Comparison of ENCODE assay signal across 18 mouse cellular contexts in genomic region chr6:103859787-103860186, GRCm38 (mm10).
"Had no signal": no experiment of that assay in that cellular context is flagged by ENCODE, and none has a peak within 500 bp of the region (broad histone marks: within the 10 kb centered on the region; RNA-seq: fewer than 3 reads in every experiment).

No protein-coding gene starts in this region.

- H3K4me1 ChIP-seq: lung, embryonic 15.5 days; midbrain, embryonic 10.5 days; midbrain, embryonic 12.5 days; neural tube, embryonic 13.5 days; neural tube, embryonic 15.5 days had no signal

- ATAC-seq: midbrain, embryonic 16.5 days had no signal

- H3K9ac ChIP-seq: lung, embryonic 15.5 days; midbrain, embryonic 12.5 days; neural tube, embryonic 13.5 days; neural tube, embryonic 15.5 days had no signal

- H3K9me3 ChIP-seq: lung, embryonic 15.5 days; midbrain, embryonic 10.5 days; midbrain, embryonic 12.5 days; neural tube, embryonic 13.5 days; neural tube, embryonic 15.5 days had no signal

- H3K27me3 ChIP-seq: lung, embryonic 15.5 days; midbrain, embryonic 12.5 days; neural tube, embryonic 13.5 days; neural tube, embryonic 15.5 days had no signal

- H3K4me2 ChIP-seq: lung, embryonic 15.5 days; midbrain, embryonic 12.5 days; neural tube, embryonic 13.5 days; neural tube, embryonic 15.5 days had no signal

- H3K36me3 ChIP-seq: lung, embryonic 15.5 days; midbrain, embryonic 10.5 days; midbrain, embryonic 12.5 days; neural tube, embryonic 13.5 days; neural tube, embryonic 15.5 days had no signal

- DNase-seq: lung, postnatal 10 days; lung, postnatal 4 days; midbrain, embryonic 14.5 days; retina, postnatal 1 day; right cerebral cortex, adult 18-20 months; right cerebral cortex, postnatal 25 days; right cerebral cortex, postnatal 4 days; spleen, adult 18-20 months; thymus, adult 18-20 months; thymus, postnatal 14 days; thymus, postnatal 36 days had no signal

- H3K4me3 ChIP-seq: lung, embryonic 15.5 days; midbrain, embryonic 10.5 days; midbrain, embryonic 12.5 days; myocyte; neural tube, embryonic 13.5 days; neural tube, embryonic 15.5 days had no signal

- H3K27ac ChIP-seq: lung, embryonic 15.5 days; midbrain, embryonic 10.5 days; midbrain, embryonic 12.5 days; neural tube, embryonic 13.5 days; neural tube, embryonic 15.5 days had no signal
